Mouse (Mus musculus) E14TG2a.4 (cell line): ENCODE results near the gene Mcpt1.
"Not testable (repeated sequence)": the region's sequence is repeated elsewhere in the genome, so short reads cannot be mapped to it uniquely, and the experiment has no call there.

Experiments
- CTCF ChIP-seq: conservative IDR thresholded peaks from 2 replicates; pipeline ENCODE4 v1.5.1; 2014; ENCODE audit warnings: low read length
- NANOG ChIP-seq: IDR thresholded peaks from 2 replicates; pipeline ENCODE4 v1.6.1; 2014; ENCODE audit warnings: borderline replicate concordance, low read length, mixed read lengths
- POU5F1 ChIP-seq: IDR thresholded peaks from 2 replicates; pipeline ENCODE4 v1.6.1; 2014; ENCODE audit warnings: low read length, borderline replicate concordance

- TF ChIP-seq CTCF, NANOG, POU5F1: not testable (repeated sequence)
Observed at GRCm38 (mm10) chr14:56041792-56042191, 24.0 kb downstream of the Mcpt1 start, which contains the start of gene Mcpt2.
